Mouse (Mus musculus) forebrain, embryonic 16.5 days (tissue): ENCODE measurements at regions not wholly inside any gene's neighbourhood (a gene's known extent, or its start where the extent isn't known, plus 50 kb on each side); places are given as distances from the start of the nearest gene placed in this dataset.

ENCODE experiments used
- ATAC-seq: fragments of 200-750 bp; cut with Nextera tagmentation; 2 replicates; pipeline ENCODE4 v1.8.0; 2017; ENCODE audit warnings: mild to moderate bottlenecking, moderate library complexity
- H3K27ac ChIP-seq: fragments of 300-500 bp; sonication (generic); 2 replicates; pipeline ENCODE4 v1.5.1; 2014; ENCODE audit warnings: low read length, control low read depth
- H3K27me3 ChIP-seq: fragments of 300-500 bp; sonication (generic); replicated peaks from 2 replicates; pipeline ENCODE4 v1.6.1; 2014; ENCODE audit warnings: low read length; ENCODE audit not compliant: control insufficient read depth, insufficient read depth
- H3K36me3 ChIP-seq: fragments of 300-500 bp; sonication (generic); 2 replicates; pipeline ENCODE4 v1.6.1; 2014; ENCODE audit not compliant: control insufficient read depth, insufficient read depth
- H3K4me1 ChIP-seq: fragments of 300-500 bp; sonication (generic); replicated peaks from 2 replicates; pipeline ENCODE4 v1.6.1; 2014; ENCODE audit warnings: low read length; ENCODE audit not compliant: control insufficient read depth, insufficient read depth
- H3K4me2 ChIP-seq: fragments of 300-500 bp; sonication (generic); 2 replicates; pipeline ENCODE4 v1.6.1; 2014; ENCODE audit warnings: mild to moderate bottlenecking, low read length, control low read depth
- H3K4me3 ChIP-seq: fragments of 300-500 bp; sonication (generic); replicated peaks from 2 replicates; pipeline ENCODE4 v1.5.1; 2014; ENCODE audit warnings: mild to moderate bottlenecking, low read length, control low read depth
- H3K9ac ChIP-seq: fragments of 300-500 bp; sonication (generic); replicated peaks from 2 replicates; pipeline ENCODE4 v1.6.1; 2014; ENCODE audit warnings: low read depth, low read length, control low read depth
- H3K9me3 ChIP-seq: fragments of 300-500 bp; sonication (generic); 2 replicates; pipeline ENCODE4 v1.6.1; 2016; ENCODE audit warnings: low read length; ENCODE audit not compliant: control insufficient read depth
- WGBS: fragments of 180-500 bp; shearing (Covaris S2); extraction: QIAGEN DNeasy Blood & Tissue Kit; methylation state at CpG from one replicate; pipeline ENCODE4 v1.1.7; 2014; 5-methylcytosine and 5-hydroxymethylcytosine counted together

DNA sequence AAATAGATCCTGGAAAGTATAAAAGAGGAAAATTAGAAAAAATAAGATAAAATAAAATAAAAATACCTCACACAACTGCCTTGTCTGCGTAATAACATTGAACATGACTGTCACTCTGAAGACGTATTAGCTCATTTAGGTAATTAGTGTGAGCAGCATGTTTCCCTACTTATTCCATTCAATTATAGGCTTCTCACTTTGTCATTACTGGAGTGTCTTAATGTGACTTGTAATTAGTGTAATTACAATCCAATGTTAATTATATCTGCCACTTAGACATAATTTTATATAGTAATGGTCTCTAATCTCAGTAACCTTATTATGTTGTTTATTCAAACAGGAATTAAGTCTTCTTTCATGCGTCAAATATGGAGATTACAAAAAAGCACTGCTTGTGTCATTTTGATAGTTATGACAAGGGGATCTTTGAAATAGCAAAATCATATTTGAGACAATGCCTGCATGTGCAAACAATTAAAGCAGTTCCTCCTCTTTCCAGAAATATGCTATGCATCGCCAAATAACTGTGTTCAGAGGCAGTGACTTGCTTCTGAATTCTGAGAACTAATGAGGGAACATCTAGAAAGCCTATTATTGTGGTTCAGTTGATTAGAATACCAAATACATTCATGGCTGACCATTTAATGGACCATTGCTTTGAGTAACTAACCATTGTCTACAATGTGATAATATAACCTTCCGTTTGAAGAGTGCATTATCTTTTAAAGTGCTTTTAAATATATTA lies 979.7 kb upstream of the Acvr2a start:
- no peak overlapping the region for H3K27ac ChIP-seq
- no peaks in the 10 kb centered on the region for H3K9me3 ChIP-seq
- H3K36me3 ChIP-seq = no peaks in the 10 kb centered on the region
- peaks cover 4% of the 10 kb centered on the region for H3K4me1 ChIP-seq
- no peak overlapping the region for H3K9ac ChIP-seq
- WGBS = 19% methylated on average over 5 of the region's 5 CpGs
- peaks cover 5% of the 10 kb centered on the region; the same call in 1 of the 2 replicates for H3K27me3 ChIP-seq
- H3K4me3 ChIP-seq = no peak overlapping the region
- H3K4me2 ChIP-seq = no peak overlapping the region
- peak; percentile 90 for ATAC-seq

DNA sequence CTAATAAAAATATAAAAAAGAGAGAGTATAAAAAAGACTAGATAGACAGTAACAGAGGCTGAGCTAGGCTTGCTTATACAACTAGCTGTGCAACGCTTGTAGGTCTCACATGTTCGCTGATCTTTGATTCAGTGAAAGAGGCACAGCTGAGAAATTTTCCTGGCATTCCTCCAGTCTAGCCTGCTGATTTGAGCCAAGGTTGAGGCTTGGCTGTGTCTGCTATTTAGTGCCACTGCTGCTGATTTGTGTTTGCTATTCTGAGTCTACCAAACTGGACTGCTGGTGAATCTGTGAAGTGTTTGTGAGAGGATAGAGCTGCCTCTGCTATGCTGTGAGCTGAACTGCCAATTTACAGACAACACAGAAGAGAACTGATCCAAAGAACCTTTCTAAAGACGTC lies 956.7 kb upstream of the Acvr2a start:
- peak; percentile 90 for ATAC-seq
- Histone ChIP-seq H3K9me3 (0 out of 2 replicates have a peak, but pooled peaks cover 1% of the 10 kb centered on the region), H3K27me3 (no peaks in the 10 kb centered on the region), H3K36me3 (no peaks in the 10 kb centered on the region), H3K4me3 (no peak overlapping the region), H3K4me1 (0 out of 2 replicates have a peak, but pooled peaks cover 2% of the 10 kb centered on the region), H3K9ac (no peak overlapping the region), H3K27ac (no peak overlapping the region), H3K4me2 (no peak overlapping the region)
- 56% methylated on average over 3 of the region's 3 CpGs for WGBS

GRCm38 (mm10) chr2:47862446-47862845 lies 951.5 kb upstream of the Acvr2a start:
- no peak overlapping the region for H3K9ac ChIP-seq
- WGBS = 91% methylated on average over 1 of the region's 1 CpGs
- no peak overlapping the region for H3K4me3 ChIP-seq
- no peaks in the 10 kb centered on the region for H3K4me1 ChIP-seq
- no peak for ATAC-seq
- no peaks in the 10 kb centered on the region for H3K36me3 ChIP-seq
- no peak overlapping the region for H3K4me2 ChIP-seq
- H3K27ac ChIP-seq = no peak overlapping the region
- H3K27me3 ChIP-seq = no peaks in the 10 kb centered on the region
- H3K9me3 ChIP-seq = 0 out of 2 replicates have a peak, but pooled peaks cover 4% of the 10 kb centered on the region

- no peak for ATAC-seq
- Histone ChIP-seq H3K9ac (no peak overlapping the region), H3K36me3 (no peaks in the 10 kb centered on the region), H3K9me3 (no peaks in the 10 kb centered on the region), H3K4me3 (no peak overlapping the region), H3K4me1 (no peaks in the 10 kb centered on the region), H3K27ac (no peak overlapping the region), H3K27me3 (no peaks in the 10 kb centered on the region), H3K4me2 (no peak overlapping the region)
- WGBS = 53% methylated on average over 2 of the region's 2 CpGs
These were observed 935.9 kb upstream of the Acvr2a start for GRCm38 (mm10) chr2:47878002-47878401.

GRCm38 (mm10) chr2:47879071-47879470 lies 934.8 kb upstream of the Acvr2a start:
- H3K27ac ChIP-seq = no peak overlapping the region
- WGBS = 58% methylated on average over 2 of the region's 2 CpGs
- H3K4me2 ChIP-seq = no peak overlapping the region
- H3K4me3 ChIP-seq = no peak overlapping the region
- H3K27me3 ChIP-seq = no peaks in the 10 kb centered on the region
- H3K36me3 ChIP-seq = no peaks in the 10 kb centered on the region
- H3K9ac ChIP-seq = no peak overlapping the region
- no peaks in the 10 kb centered on the region for H3K9me3 ChIP-seq
- peak; percentile 84 for ATAC-seq
- no peaks in the 10 kb centered on the region for H3K4me1 ChIP-seq

DNA sequence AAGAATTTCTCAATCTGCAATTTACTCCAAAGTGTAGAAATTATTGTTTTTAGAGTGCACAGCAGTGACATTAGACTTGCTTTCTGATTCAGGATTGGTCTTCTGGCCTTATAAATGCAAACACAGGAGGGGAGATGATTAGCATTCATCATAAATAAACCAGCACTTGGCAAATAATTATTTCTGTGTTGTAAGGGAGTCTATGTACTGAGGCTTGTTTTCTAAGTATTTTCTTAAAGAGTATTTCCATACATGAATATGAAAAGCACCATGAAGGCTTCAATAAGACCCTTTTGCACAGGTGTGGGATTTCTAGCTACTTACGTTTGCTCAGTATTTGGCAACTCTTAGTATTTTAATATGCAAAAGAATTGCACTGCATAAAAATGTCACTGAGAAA lies 934.1 kb upstream of the Acvr2a start:
- no peak overlapping the region for H3K27ac ChIP-seq
- no peaks in the 10 kb centered on the region for H3K27me3 ChIP-seq
- ATAC-seq = peak; percentile 73
- H3K4me2 ChIP-seq = no peak overlapping the region
- H3K4me3 ChIP-seq = no peak overlapping the region
- no peaks in the 10 kb centered on the region for H3K9me3 ChIP-seq
- no peaks in the 10 kb centered on the region for H3K4me1 ChIP-seq
- WGBS = 43% methylated on average over 1 of the region's 1 CpGs
- H3K9ac ChIP-seq = no peak overlapping the region
- H3K36me3 ChIP-seq = no peaks in the 10 kb centered on the region

GRCm38 (mm10) chr2:47888166-47888565 lies 925.7 kb upstream of the Acvr2a start:
- Histone ChIP-seq H3K4me2 (no peak overlapping the region), H3K27ac (no peak overlapping the region), H3K27me3 (no peaks in the 10 kb centered on the region), H3K4me1 (no peaks in the 10 kb centered on the region), H3K36me3 (no peaks in the 10 kb centered on the region), H3K4me3 (no peak overlapping the region), H3K9ac (no peak overlapping the region), H3K9me3 (no peaks in the 10 kb centered on the region)
- no peak for ATAC-seq
- WGBS = 45% methylated on average over 1 of the region's 1 CpGs

GRCm38 (mm10) chr2:47891366-47891765 lies 922.5 kb upstream of the Acvr2a start:
- Histone ChIP-seq H3K9ac (no peak overlapping the region), H3K4me3 (no peak overlapping the region), H3K27me3 (no peaks in the 10 kb centered on the region), H3K4me1 (no peaks in the 10 kb centered on the region), H3K9me3 (no peaks in the 10 kb centered on the region), H3K36me3 (no peaks in the 10 kb centered on the region), H3K4me2 (no peak overlapping the region), H3K27ac (no peak overlapping the region)
- no peak for ATAC-seq
- WGBS = 48% methylated on average over 1 of the region's 1 CpGs

- Histone ChIP-seq H3K4me1 (no peaks in the 10 kb centered on the region), H3K9ac (no peak overlapping the region), H3K9me3 (no peaks in the 10 kb centered on the region), H3K27ac (no peak overlapping the region), H3K27me3 (no peaks in the 10 kb centered on the region), H3K4me2 (no peak overlapping the region), H3K36me3 (no peaks in the 10 kb centered on the region), H3K4me3 (no peak overlapping the region)
- 81% methylated on average over 2 of the region's 2 CpGs for WGBS
- ATAC-seq = no peak
These were observed 921.0 kb upstream of the Acvr2a start for GRCm38 (mm10) chr2:47892879-47893278.

DNA sequence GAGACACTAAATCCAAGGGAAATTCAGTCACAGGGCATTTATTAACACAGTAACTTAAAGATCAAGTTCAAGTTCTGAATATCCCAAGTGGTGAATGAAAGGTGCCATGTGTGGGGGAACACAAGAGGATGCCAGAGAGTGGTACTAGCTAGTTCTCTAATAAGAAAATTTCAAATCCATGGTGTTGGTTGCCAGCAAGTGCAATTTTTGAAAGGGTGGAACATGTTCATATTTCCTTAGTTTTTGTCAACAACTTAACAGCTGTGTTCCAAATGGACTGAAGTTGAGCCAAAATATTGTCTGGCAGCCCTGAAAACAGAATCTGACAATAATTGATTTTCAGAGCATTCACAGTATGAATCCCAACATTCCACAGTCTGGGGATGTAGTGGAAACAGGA lies 919.1 kb upstream of the Acvr2a start:
- Histone ChIP-seq H3K9ac (no peak overlapping the region), H3K4me1 (no peaks in the 10 kb centered on the region), H3K4me2 (no peak overlapping the region), H3K4me3 (no peak overlapping the region), H3K36me3 (no peaks in the 10 kb centered on the region), H3K9me3 (no peaks in the 10 kb centered on the region), H3K27me3 (no peaks in the 10 kb centered on the region), H3K27ac (no peak overlapping the region)
- no peak for ATAC-seq
